Mouse (Mus musculus): ENCODE results near the gene Sumf1.
A peak's percentile ranks its signal among the peaks of the same experiment; 100 is the strongest.

Sumf1 gene

DNA sequence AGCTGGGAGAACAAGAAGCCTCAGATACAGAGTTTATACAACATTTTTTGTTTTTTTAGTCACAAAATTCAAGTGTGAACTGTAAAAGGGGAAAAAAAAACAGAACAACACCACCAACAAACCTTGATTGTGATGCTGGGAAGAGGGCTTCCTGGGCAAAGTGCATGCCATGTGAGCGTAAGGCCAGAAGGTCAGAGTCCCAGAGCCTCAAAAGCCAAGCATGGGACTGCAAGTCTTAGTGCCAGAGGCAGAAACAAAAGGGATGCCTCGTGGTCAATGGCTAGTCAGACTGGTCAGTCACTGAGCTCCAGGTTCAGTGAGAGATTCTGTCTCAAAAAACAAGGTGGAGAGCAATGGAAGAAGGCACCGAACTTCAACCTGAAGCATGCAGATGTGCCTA lies 92.7 kb downstream of the Sumf1 start:
- DNase-seq (ENCODE audit: low spot score in 2 of 2) = no peak

DNA sequence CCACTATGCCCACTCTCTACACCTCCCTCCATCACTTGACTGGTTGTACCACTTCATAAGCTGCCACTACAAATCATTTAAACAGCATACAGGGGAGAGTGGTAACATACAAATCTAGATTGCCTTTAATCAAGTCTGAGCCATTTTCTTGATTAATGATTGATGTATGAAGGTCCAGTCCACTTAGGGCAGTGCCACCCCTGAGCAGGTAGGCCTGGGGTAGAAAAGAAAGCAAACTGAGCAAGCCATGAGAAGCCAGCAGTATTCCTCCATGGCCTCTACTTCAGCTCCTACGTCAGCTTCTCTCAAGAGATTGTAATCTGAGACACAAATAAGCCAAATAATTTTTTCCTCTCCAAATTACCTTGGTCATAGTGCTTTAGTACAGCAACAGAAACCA lies 94.1 kb downstream of the Sumf1 start:
- DNase-seq (ENCODE audit: low spot score in 2 of 2) = no peak

DNA sequence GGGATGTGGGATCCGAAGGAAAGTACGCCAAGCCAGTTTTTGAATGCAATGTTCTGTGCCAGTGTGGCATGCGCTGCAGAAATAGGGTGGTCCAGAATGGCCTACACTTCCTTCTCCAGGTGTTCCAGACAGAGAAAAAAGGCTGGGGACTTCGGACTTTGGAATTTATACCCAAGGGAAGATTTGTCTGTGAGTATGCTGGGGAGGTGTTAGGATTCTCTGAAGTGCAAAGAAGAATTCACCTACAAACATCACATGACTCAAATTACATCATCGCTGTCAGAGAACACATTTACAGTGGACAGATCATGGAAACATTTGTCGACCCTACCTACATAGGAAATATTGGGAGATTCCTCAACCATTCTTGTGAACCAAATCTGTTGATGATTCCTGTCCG lies 109.5 kb downstream of the Sumf1 start:
- DNase-seq (ENCODE audit: low spot score in 2 of 2) = no peak

DNA sequence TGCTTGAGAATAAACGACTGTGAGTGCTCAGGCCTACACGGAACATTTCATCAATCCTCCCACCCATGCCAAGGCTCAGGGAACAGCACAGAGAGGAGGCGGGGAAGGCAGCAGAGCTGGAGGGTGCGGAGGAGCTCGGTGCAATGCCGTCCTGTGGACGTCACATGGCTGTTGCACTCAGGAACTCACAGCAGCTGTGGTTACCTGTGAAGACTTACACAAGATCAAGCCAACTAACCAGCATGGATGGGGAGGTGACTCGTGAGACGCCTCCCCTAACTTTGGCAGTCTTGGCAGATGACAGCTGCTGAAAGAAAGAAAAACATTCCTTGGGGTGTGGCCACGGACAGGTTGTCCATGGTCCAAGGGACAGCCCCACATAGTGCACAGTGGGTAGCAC lies 110.8 kb downstream of the Sumf1 start:
- no peak for DNase-seq (ENCODE audit: low spot score in 2 of 2)

DNA sequence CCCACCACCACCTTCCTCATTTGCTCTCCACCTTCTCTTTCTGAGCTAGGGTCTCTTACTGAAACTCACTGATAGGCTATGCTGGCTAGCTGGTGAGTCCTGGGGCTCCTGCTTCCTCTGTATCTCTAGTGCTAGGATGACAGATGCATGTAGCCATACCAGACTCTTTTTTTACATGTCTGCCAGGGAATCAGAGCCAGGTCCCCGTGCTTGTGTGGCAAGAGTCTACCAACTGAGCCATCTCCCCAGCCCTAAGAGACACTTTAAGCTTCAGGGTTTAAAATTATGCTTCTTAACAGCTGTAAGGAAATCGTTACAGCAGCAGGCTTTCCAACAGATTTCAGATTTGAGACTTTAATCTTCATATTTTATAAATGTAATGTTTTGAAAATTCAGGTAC lies 111.5 kb downstream of the Sumf1 start:
- no peak for DNase-seq (ENCODE audit: low spot score in 2 of 2)

DNA sequence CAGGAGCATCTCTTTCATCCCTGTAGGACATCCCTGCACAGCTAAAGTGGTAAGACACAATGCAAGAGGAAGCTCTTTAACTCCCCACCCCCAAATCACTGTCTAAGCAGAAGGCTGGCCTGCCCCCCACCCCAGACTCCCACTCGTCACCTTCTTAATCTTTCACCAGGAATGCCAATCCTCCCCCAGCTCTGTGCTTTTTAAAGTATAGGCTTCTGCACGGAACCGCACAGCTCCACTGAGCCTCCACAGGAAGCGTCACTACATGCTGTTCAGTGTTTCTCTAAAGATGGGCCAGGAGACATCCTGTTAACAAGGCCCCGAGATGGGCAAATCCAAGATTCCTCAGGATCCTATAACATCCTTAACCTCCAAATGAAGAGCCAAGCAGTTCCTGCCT lies 112.3 kb downstream of the Sumf1 start:
- DNase-seq (ENCODE audit: low spot score in 2 of 2) = no peak

DNA sequence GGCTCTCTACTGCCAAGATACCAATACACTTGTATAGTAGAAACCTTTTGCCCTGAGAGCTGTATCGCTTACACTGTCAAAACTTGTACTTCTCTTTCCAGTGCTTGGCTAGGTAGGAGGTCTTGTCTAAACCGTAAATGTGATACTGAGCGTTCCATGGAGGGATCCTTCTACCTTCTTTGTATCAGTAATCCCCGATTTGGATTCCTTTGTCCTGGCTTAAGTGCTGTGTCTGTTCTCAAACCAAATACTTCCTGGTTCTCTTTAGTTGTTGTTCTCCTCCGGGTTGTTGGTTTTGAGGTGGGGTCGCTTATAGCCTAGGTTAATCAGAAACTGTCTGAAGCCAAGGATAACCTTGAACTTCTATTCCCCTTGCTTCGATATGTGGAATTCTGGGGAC lies 114.4 kb downstream of the Sumf1 start:
- no peak for DNase-seq (ENCODE audit: low spot score in 2 of 2)

DNA sequence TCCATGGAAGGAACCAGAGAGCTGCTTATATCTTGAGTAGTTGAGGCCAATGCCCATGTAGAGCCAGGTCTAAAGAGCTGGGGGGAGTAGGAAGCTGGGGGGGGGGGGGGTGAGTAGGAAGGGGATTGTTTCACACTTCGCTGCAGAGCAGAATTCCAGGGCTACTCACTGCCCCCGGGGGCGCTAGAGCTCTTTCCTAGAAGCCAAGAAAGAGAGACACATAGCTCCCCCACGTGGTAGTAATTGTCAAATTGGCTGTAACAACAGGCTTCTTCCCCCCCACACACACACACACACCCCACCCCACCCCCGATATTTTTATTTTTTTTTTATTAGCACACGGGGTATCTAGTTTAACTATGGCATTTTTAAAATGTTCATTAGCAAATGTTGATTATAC lies 119.8 kb downstream of the Sumf1 start:
- peak; percentile 68 for DNase-seq (ENCODE audit: low spot score in 2 of 2)

DNA sequence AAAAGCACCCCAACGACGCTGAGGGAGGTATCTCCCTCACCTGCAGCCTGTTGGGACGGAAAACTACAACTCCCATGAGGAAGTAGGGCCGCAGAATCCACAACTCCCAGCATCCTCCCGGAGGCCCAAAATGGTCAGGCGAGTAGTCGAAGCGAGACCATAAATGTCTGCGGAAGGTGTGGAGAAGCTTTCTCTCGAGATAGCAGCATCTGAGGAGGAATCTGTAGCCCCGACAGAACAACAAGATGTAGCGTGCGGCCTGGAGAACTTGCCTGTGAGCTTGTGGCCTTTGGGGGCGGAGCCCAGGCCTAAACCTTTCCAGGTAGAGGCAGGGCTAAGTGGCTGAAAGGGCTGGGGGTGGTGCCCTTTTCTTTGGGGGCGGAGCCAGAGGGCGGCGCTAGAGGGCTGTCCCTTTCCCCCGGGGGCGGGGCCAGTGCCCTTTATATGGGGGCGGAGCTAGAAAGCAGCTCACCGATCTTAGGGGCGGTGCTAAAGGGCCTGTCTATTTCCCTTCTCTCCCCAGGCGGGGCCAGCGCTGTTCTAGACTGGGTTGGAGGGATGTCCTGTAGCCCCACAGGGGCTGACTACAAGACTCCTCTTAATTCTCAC lies 120.4 kb downstream of the Sumf1 start, which contains the start of gene Setmar:
Gene Setmar, plus strand, starts transcription at position 128 of the 609 bp plus-strand sequence.
- DNase-seq (ENCODE audit: low spot score in 2 of 2) = peak; percentile 94 to 97

DNA sequence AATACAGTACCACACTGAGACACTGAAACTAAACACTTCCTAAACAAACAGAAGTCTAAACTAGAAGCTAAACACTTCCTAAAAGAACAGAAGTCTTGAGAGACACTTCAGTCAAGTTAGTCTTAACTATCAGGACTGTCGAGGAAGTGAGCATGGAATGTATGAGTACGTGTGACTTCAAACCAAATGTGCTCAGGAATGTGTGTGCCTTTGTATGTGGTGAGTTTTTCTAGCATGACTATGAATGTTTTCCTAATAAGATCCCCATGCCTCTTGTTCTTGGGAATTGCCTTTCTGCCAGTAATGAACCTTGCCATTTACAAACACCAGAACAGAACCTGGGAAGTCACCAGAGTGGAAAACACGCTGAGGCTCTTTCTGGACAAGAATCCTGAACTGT lies 124.3 kb downstream of the Sumf1 start:
- no peak for DNase-seq (ENCODE audit: low spot score in 2 of 2)

DNA sequence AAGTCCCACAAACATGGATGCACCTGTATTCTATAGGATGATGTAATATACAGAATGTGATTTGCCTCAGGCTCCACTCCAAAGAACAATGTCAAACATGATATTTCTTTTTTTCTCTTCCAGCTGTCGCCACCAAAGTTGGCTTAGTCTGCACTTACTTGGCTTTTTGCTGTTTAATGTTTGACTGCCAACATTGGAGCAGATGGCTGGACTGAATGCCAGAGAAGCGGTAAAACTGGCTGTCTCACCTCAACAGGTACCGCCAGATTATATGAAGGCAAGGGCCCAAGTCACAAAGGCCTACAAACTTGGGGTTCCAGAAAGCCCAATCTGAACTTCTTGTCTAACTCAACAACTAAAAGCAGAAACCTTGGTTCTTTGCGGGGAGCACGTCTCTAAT lies 127.3 kb downstream of the Sumf1 start:
- DNase-seq (ENCODE audit: low spot score in 2 of 2) = no peak

DNA sequence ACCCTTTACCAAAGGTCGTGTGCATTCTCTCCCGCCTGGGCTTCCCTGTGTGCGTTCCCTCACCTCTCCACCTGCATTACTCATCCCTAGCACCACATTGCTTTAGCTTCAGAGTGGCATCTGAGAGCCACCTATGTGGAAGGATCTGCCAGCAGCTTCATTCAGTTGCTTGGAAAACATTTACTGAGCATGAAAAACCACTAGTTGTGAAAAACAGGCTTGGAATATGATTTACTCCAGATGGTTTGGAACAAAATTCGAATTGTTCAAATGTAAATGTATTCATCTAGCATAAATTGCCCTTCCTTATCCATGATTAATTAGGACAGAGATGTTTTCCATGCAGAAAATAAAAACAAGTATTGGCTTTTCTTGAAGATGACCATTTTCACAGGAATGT lies 128.0 kb downstream of the Sumf1 start:
- DNase-seq (ENCODE audit: low spot score in 2 of 2) = no peak

All from urinary bladder, postnatal 4 days (tissue).